Mouse (Mus musculus) small intestine, adult 2 months (tissue): ENCODE measurements around the gene Ghrh.

Source experiments
- CTCF ChIP-seq: fragments of 200-500 bp; IDR thresholded peaks from 2 replicates; pipeline ENCODE4 v1.5.1; 2012; ENCODE audit warnings: low read depth, mild to moderate bottlenecking, control low read depth, inconsistent platforms, low read length, moderate library complexity, mixed read lengths; ENCODE audit not compliant: insufficient replicate concordance, insufficient read length; ENCODE audit errors: extremely low read depth
- POLR2A ChIP-seq: fragments of 200-500 bp; IDR thresholded peaks from 2 replicates; pipeline ENCODE4 v1.6.1; 2012; ENCODE audit warnings: low read depth, mild to moderate bottlenecking, control low read depth, inconsistent platforms, low read length, moderate library complexity

GRCm38 (mm10) chr2:157340221-157340741 is 7.0 kb downstream of the Ghrh start:
- TF ChIP-seq POLR2A (no peak), CTCF (no peak)
